9 mouse cellular contexts compared by ENCODE assay signal in the genomic region with DNA sequence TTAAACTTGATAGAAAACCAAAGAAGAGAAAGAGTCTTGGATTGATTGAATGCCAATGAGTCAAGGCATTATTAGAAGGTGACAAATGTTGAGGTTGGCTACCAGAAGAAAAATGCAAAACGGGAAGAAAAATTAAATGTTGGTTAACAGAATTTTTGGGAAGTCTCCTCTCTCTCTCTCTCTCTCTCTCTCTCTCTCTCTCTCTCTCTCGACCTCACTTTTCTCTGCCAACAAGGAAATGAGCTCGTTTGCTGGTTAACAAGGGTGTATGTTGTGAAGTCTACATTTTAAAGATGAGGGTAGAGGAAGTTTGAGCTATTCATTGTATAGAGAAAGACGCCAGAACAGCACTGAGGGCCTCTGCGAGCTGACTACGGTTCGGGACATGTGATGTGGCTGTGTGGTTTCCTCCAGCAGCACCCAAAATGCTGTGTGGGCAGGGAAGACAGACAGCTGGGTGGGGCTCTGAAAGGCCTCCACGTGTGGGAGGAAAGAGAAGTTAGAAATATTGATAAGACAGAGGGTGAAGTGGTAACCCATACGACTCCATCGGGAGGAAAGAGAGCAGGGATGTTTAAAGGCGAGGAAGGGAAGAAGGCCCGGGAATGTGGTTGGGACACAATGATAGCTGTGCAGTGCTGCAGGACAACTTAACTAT.
DNase-seq lines count a peak whose midpoint lies in the region; ATAC-seq lines count a peak whose summit lies in the region.
"Had no signal": no experiment of that assay in that cellular context is flagged by ENCODE, and none has a peak within 500 bp of the region (broad histone marks: within the 10 kb centered on the region; RNA-seq: fewer than 3 reads in every experiment).

No protein-coding gene starts in this region.

- DNase-seq in lung, postnatal 25 days (ENCODE audit: low spot score): peak; percentile 35
- no peak for DNase-seq in lung, postnatal 10 days
- DNase-seq in naive thymus-derived CD4-positive, alpha-beta T cell, adult 2 months (ENCODE audit: low read depth): peak; percentile 84
- peak; percentile 75 to 84 for DNase-seq in thymus, postnatal 36 days
- DNase-seq in adipocyte (ENCODE audit: low spot score): no peak
- no peak for DNase-seq in right cerebral cortex, adult 2 months (ENCODE audit: low spot score in 2 of 2)
- DNase-seq in ovary, adult 18-20 months (ENCODE audit: low spot score): no peak
- DNase-seq: right cerebral cortex, postnatal 4 days had no signal

- peak; percentile 100 for ATAC-seq in inflammation-experienced regulatory T-cells, adult 6 months

Comparison
In these comparisons a context has a peak if more than half of its experiments do, and no peak if none do; other contexts are left out.
1. DNase-seq: peak in lung, postnatal 25 days (single experiment), naive thymus-derived CD4-positive, alpha-beta T cell, adult 2 months (single experiment) and thymus, postnatal 36 days (2 of 2); none in lung, postnatal 10 days (single experiment), adipocyte (single experiment), right cerebral cortex, adult 2 months (0 of 2) and ovary, adult 18-20 months (single experiment).